Mouse (Mus musculus): Measurements from ENCODE around the gene Rnf144a. TPM values are rescaled to one million over a fixed set of nuclear protein-coding genes. Genes with fewer than 3 reads are reported as not detected.

Rnf144a gene
- polyA plus RNA-seq, 1 experiment = 18.8 TPM

DNA sequence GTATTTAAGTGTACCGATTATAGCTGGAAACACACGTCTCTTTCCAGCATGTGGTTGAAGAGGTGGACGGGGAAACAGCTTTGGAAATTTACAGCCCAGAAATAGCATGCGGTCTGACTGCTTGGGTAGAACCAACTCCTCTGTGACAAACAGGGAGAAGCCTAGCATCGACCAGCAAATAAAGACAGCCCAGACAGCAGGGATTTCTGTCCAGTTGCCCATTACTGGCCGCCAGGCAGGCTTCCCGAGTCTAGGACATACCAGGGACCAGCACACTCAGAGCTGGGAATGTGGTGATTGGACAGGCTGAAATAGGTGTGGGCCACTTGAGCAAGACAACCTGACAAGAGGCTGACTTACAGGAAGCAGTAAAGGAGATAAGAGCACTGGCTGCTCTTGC, 35.3 kb downstream of the Rnf144a start:
- no peak overlapping the region for H3K27ac ChIP-seq (ENCODE audit: insufficient read depth, low read length)
- TF ChIP-seq CTCF (IDR thresholded peaks at IDR 0.05; ENCODE audit: borderline replicate concordance, insufficient read depth, low read length) (no peak), POLR2A (IDR thresholded peaks at IDR 0.05; ENCODE audit: low read depth, low read length) (no peak)
- peaks cover 7% of the 10 kb centered on the region for H3K4me1 ChIP-seq (ENCODE audit: control insufficient read depth, insufficient read depth, low read length)
- H3K4me3 ChIP-seq (ENCODE audit: insufficient read depth, low read length) = no peak overlapping the region

GRCm38 (mm10) chr12:26377691-26378090, 37.4 kb downstream of the Rnf144a start:
- TF ChIP-seq CTCF (IDR thresholded peaks at IDR 0.05; ENCODE audit: borderline replicate concordance, insufficient read depth, low read length) (no peak), POLR2A (IDR thresholded peaks at IDR 0.05; ENCODE audit: low read depth, low read length) (no peak)
- no peak overlapping the region for H3K4me3 ChIP-seq (ENCODE audit: insufficient read depth, low read length)

DNA sequence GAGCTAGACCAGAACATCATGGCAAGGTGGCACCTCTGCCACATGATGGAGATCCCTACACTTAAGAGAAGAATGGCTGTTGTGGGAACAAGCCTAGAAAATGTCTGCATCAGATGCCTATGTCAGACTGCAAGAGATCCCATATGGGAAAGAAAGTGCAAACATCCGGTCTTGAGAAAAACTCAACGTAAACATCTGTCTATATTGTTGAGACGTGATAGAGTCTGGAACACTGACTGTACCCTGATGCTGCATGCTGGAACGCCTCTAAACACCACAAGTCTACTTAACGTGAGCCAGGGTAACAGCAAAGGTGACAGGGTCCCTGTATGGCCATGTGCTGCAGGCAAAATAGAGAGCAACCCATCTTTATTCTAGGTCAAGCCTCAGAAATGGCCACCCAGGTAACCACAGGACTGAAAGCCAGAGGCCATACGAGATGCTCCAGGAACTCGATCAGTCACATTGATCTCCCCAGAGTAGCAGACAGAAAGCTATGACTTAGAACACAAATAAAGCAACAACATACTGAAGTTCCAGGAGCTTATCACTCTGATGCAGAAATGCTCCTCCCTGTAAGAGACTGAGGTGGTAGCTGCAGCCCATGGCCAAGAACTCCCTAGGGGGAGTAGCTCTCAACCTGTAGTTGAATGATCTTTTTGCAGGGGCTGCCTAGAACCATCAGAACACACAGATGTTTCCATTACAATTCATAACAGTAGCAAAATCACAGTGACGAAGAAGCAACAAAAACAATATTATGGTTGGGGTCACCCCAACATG, 38.3 kb downstream of the Rnf144a start:
- TF ChIP-seq POLR2A (IDR thresholded peaks at IDR 0.05; ENCODE audit: low read depth, low read length) (no peak), CTCF (IDR thresholded peaks at IDR 0.05; ENCODE audit: borderline replicate concordance, insufficient read depth, low read length) (no peak)
- H3K4me3 ChIP-seq (ENCODE audit: insufficient read depth, low read length) = no peak overlapping the region
- H3K27ac ChIP-seq (ENCODE audit: insufficient read depth, low read length) = no peak overlapping the region
- peaks cover 7% of the 10 kb centered on the region for H3K4me1 ChIP-seq (ENCODE audit: control insufficient read depth, insufficient read depth, low read length)

More at GRCm38 (mm10) chr12:26377691-26378090, 37.4 kb downstream of the Rnf144a start:
- Histone ChIP-seq H3K27ac (ENCODE audit: insufficient read depth, low read length) (no peak overlapping the region), H3K4me1 (ENCODE audit: control insufficient read depth, insufficient read depth, low read length) (peaks cover 7% of the 10 kb centered on the region)

DNA sequence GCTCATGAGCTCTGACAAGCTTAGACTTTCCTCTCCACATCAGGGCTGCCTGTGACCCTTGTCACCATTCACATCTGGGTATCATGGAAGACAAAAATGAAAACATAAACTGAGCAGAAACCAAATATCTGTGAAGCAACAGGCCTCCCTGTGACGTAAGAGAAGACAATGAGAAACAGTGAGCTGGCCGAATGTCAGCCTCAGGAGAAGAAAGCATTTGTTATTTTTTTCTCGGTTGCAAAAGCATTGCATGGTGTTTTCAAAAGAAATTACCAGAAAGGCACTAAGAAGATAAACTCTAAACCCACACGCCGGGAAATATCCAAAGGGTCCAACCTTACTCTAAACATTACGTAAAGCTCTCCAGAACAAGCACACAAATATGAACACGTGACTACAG, 41.3 kb downstream of the Rnf144a start:
- H3K27ac ChIP-seq (ENCODE audit: insufficient read depth, low read length) = 0 out of 2 replicates have a peak overlapping the region, but pooled peaks have one; percentile 59
- H3K4me3 ChIP-seq (ENCODE audit: insufficient read depth, low read length) = no peak overlapping the region
- no peaks in the 10 kb centered on the region for H3K4me1 ChIP-seq (ENCODE audit: control insufficient read depth, insufficient read depth, low read length)
- TF ChIP-seq CTCF (IDR thresholded peaks at IDR 0.05; ENCODE audit: borderline replicate concordance, insufficient read depth, low read length) = no peak
- no peak for TF ChIP-seq POLR2A (IDR thresholded peaks at IDR 0.05; ENCODE audit: low read depth, low read length)

GRCm38 (mm10) chr12:26370004-26370403, 45.0 kb downstream of the Rnf144a start:
- TF ChIP-seq POLR2A (IDR thresholded peaks at IDR 0.05; ENCODE audit: low read depth, low read length) (no peak), CTCF (IDR thresholded peaks at IDR 0.05; ENCODE audit: borderline replicate concordance, insufficient read depth, low read length) (no peak)
- H3K4me1 ChIP-seq (ENCODE audit: control insufficient read depth, insufficient read depth, low read length) = peaks cover 11% of the 10 kb centered on the region
- no peak overlapping the region for H3K4me3 ChIP-seq (ENCODE audit: insufficient read depth, low read length)
- no peak overlapping the region for H3K27ac ChIP-seq (ENCODE audit: insufficient read depth, low read length)

- no peak for TF ChIP-seq CTCF (IDR thresholded peaks at IDR 0.05; ENCODE audit: borderline replicate concordance, insufficient read depth, low read length)
- no peak for TF ChIP-seq POLR2A (IDR thresholded peaks at IDR 0.05; ENCODE audit: low read depth, low read length)
- H3K4me1 ChIP-seq (ENCODE audit: control insufficient read depth, insufficient read depth, low read length) = peaks cover 12% of the 10 kb centered on the region
- no peak overlapping the region for H3K4me3 ChIP-seq (ENCODE audit: insufficient read depth, low read length)
- no peak overlapping the region for H3K27ac ChIP-seq (ENCODE audit: insufficient read depth, low read length)
Observed at GRCm38 (mm10) chr12:26367361-26367760, 47.7 kb downstream of the Rnf144a start.

DNA sequence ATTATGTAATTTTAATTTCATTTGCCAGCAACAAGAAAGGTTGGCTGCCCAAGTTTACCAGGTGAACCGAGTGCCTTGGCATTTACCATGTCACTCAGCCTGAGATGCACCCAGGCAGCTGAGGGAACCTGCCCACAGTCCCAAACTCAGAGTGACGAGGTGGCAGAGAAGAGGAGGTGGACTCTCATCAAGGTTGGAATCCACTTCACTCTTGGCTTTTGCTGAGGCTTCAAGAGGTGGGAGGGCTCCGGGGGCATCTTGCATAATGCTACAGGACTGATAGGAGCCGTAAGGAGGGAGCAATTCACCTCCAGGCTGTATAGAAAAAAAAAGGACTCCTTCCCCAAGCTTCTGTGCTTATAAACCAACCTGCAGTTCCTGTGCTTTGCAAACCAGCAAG, 48.7 kb downstream of the Rnf144a start:
- H3K4me1 ChIP-seq (ENCODE audit: control insufficient read depth, insufficient read depth, low read length) = peaks cover 12% of the 10 kb centered on the region
- TF ChIP-seq CTCF (IDR thresholded peaks at IDR 0.05; ENCODE audit: borderline replicate concordance, insufficient read depth, low read length) = no peak
- no peak for TF ChIP-seq POLR2A (IDR thresholded peaks at IDR 0.05; ENCODE audit: low read depth, low read length)
- peak overlapping the region; percentile 85 for H3K27ac ChIP-seq (ENCODE audit: insufficient read depth, low read length)
- H3K4me3 ChIP-seq (ENCODE audit: insufficient read depth, low read length) = no peak overlapping the region

- Histone ChIP-seq H3K4me3 (ENCODE audit: insufficient read depth, low read length) (no peak overlapping the region), H3K4me1 (ENCODE audit: control insufficient read depth, insufficient read depth, low read length) (peaks cover 12% of the 10 kb centered on the region), H3K27ac (ENCODE audit: insufficient read depth, low read length) (peak overlapping the region; percentile 85)
- no peak for TF ChIP-seq POLR2A (IDR thresholded peaks at IDR 0.05; ENCODE audit: low read depth, low read length)
- TF ChIP-seq CTCF (IDR thresholded peaks at IDR 0.05; ENCODE audit: borderline replicate concordance, insufficient read depth, low read length) = no peak
Observed at GRCm38 (mm10) chr12:26365531-26366315, 49.3 kb downstream of the Rnf144a start.

DNA sequence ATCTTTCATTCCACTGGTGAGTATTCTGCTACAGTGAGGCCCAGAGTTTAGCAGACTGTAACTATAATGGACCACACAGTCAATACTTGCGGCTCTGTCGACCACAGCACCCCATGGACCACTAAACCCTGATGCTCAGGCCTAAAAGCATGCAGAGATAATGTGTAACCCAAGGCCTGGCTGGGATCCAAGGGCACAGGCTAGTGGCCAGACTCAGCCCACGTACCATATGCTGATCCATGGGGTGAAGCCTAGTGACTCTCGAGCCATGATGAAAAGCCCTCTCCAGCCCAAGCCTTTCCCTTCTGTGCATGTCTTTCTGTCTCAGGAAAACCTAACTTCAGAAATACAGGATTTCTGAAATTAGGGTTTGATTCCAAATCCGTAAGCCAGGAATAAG, 50.2 kb downstream of the Rnf144a start:
- no peak overlapping the region for H3K4me3 ChIP-seq (ENCODE audit: insufficient read depth, low read length)
- TF ChIP-seq CTCF (IDR thresholded peaks at IDR 0.05; ENCODE audit: borderline replicate concordance, insufficient read depth, low read length) = no peak
- no peak for TF ChIP-seq POLR2A (IDR thresholded peaks at IDR 0.05; ENCODE audit: low read depth, low read length)
- H3K27ac ChIP-seq (ENCODE audit: insufficient read depth, low read length) = peak overlapping the region; percentile 85
- peaks cover 12% of the 10 kb centered on the region for H3K4me1 ChIP-seq (ENCODE audit: control insufficient read depth, insufficient read depth, low read length)

Data from embryonic fibroblast, embryonic 13.5 days (primary cell).